Mouse (Mus musculus) colon, adult 2 months (tissue): ENCODE results near the gene Atg10. TPM values are rescaled to one million over a fixed set of nuclear protein-coding genes. Genes with fewer than 3 reads are reported as not detected.

ENCODE experiments used
- polyA plus RNA-seq: library from polyadenylated mRNA; depleted of rRNA; stranded (reverse); fragments of >200 nt; gene quantifications from 2 replicates; pipeline ENCODE4 v1.2.3, GENCODE M21; 2012; rRNA removed

Gene Atg10
- 0.57 and 0.70 TPM in 2 replicates for polyA plus RNA-seq

GRCm38 (mm10) chr13:91223587-91224437, at the start of gene Atg10:
Gene Atg10 (minus strand): TSS chr13:91223968.

GRCm38 (mm10) chr13:90922751-90923612, 300.8 kb downstream of the Atg10 start, which contains the start of gene Rps23:
Gene Rps23 (plus strand): TSS chr13:90922958.

GRCm38 (mm10) chr13:90905176-90905575, 318.6 kb downstream of the Atg10 start, which contains the start of gene Atp6ap1l:
Gene Atp6ap1l (minus strand): TSS chr13:90905355.

Other genes with a start within 250 kb of the Atg10 start
- 8.6 and 9.4 TPM in 2 replicates for gene Ssbp2, start 236.3 kb upstream of the Atg10 start, polyA plus RNA-seq